Mouse (Mus musculus) kidney, postnatal 0 days (tissue): ENCODE measurements around the gene Kcng4. TPM values are rescaled to one million over a fixed set of nuclear protein-coding genes. Genes with fewer than 3 reads are reported as not detected.

Source experiments
- ATAC-seq: fragments of 200-750 bp; cut with Nextera tagmentation; replicated peaks from 2 replicates; pipeline ENCODE4 v1.8.0; 2017; ENCODE audit warnings: low read depth, moderate number of reproducible peaks, moderate TSS enrichment, moderate library complexity; ENCODE audit not compliant: low FRiP score
- DNase-seq: peaks from one replicate; pipeline ENCODE4 v3.0.0-alpha.2; 2016; ENCODE audit warnings: low spot score
- H3K27ac ChIP-seq: fragments of 300-500 bp; sonication (generic); 2 replicates; pipeline ENCODE4 v1.5.1; 2014; ENCODE audit warnings: mild to moderate bottlenecking
- H3K27me3 ChIP-seq: fragments of 300-500 bp; sonication (generic); 2 replicates; pipeline ENCODE4 v1.6.1; 2014; ENCODE audit warnings: low read length, mixed read lengths; ENCODE audit not compliant: insufficient read depth
- H3K36me3 ChIP-seq: fragments of 300-500 bp; sonication (generic); 2 replicates; pipeline ENCODE4 v1.6.1; 2014; ENCODE audit warnings: low read length, mixed read lengths; ENCODE audit not compliant: insufficient read depth
- H3K4me1 ChIP-seq: fragments of 300-500 bp; sonication (generic); replicated peaks from 2 replicates; pipeline ENCODE4 v1.6.1; 2014; ENCODE audit warnings: antibody characterized with exemption, low read length, mixed read lengths; ENCODE audit not compliant: insufficient read depth
- H3K4me2 ChIP-seq: fragments of 300-500 bp; sonication (generic); 2 replicates; pipeline ENCODE4 v1.6.1; 2014; ENCODE audit warnings: mild to moderate bottlenecking, low read length, moderate library complexity, mixed read lengths
- H3K4me3 ChIP-seq: fragments of 300-500 bp; sonication (generic); replicated peaks from 2 replicates; pipeline ENCODE4 v1.5.1; 2014; ENCODE audit warnings: low read depth, low read length
- H3K9ac ChIP-seq: fragments of 300-500 bp; sonication (generic); 2 replicates; pipeline ENCODE4 v1.6.1; 2014; ENCODE audit warnings: low read depth, low read length
- H3K9me3 ChIP-seq: fragments of 300-500 bp; sonication (generic); replicated peaks from 2 replicates; pipeline ENCODE4 v1.6.1; 2016; ENCODE audit warnings: low read length, inconsistent platforms, mixed read lengths
- CTCF ChIP-seq: IDR thresholded peaks from 2 replicates; pipeline ENCODE4 v1.5.1; 2016; ENCODE audit warnings: antibody characterized with exemption, low read depth, mild to moderate bottlenecking, moderate library complexity
- WGBS: fragments of 180-500 bp; shearing (Covaris S2); extraction: QIAGEN DNeasy Blood & Tissue Kit; methylation state at CpG from one replicate; pipeline ENCODE4 v1.1.7; 2014; 5-methylcytosine and 5-hydroxymethylcytosine counted together
- polyA plus RNA-seq: library from polyadenylated mRNA; unstranded; fragments of >200 nt; fragmentation: Nextera tagmentation; extraction: Ambion mirVana; gene quantifications from 2 replicates; pipeline ENCODE4 v1.2.1, GENCODE M21; 2015

Kcng4 gene
- polyA plus RNA-seq, 1 experiment from 2014 or later: 0.14 TPM

- WGBS: 77% methylated on average over 14 of the region's 14 CpGs
- DNase-seq: no peak
- no peak for TF ChIP-seq CTCF
- Histone ChIP-seq H3K4me1 (no peaks in the 10 kb centered on the region), H3K27ac (no peak overlapping the region), H3K36me3 (no peaks in the 10 kb centered on the region), H3K9ac (no peak overlapping the region), H3K4me2 (no peak overlapping the region), H3K4me3 (no peak overlapping the region), H3K9me3 (no peaks in the 10 kb centered on the region), H3K27me3 (no peaks in the 10 kb centered on the region)
- ATAC-seq: no peak
Observed at GRCm38 (mm10) chr8:119615096-119615495, 20.4 kb downstream of the Kcng4 start.

DNA sequence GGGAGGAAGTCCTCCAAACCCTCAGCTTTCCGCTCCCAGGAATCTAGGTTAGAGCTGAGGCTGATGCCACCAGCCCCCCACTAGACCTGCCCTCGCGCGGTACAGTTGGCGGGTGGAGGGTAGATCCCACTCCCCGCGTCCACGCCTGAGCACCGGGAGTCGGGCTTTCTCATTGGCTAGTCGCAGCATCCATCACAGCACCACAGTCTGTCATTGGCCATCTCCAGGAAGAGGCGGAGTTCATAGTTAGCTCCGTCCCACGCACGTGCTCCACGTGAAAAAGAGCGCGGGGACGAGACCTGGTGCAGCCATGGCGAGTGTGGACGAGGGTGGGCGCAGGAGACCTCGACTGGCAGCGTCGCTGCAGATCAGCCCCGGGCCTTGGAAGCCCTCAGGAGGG is 23.0 kb downstream of the Kcng4 start, which contains the start of gene Adad2:
Adad2 (plus strand) TSS at position 277 of the 400 bp plus-strand sequence.
- WGBS: 89% methylated on average over 26 of the region's 26 CpGs

DNA sequence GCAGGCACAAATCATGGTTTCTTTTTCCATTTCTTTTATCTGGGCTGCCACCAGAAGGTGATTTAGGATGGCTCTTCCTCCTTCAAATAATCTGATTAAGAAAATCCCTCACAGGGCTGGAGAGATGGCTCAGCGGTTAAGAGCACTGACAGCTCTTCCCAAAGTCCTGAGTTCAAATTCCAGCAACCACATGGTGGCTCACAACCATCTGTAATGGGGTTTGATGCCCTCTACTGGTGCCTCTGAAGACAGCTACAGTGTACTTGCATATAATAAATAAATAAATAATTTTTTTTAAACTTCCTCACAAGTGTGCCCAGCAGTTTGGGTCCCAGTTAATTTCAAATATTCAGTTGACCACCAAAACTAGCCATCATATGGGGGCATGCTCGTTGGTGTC is 29.3 kb downstream of the Kcng4 start:
- peak; percentile 58 for TF ChIP-seq CTCF
- Histone ChIP-seq H3K36me3 (peaks cover 11% of the 10 kb centered on the region), H3K4me1 (0 out of 2 replicates have a peak, but pooled peaks cover 5% of the 10 kb centered on the region), H3K27ac (no peak overlapping the region), H3K9me3 (no peaks in the 10 kb centered on the region), H3K4me2 (no peak overlapping the region), H3K4me3 (no peak overlapping the region), H3K27me3 (no peaks in the 10 kb centered on the region), H3K9ac (no peak overlapping the region)
- 78% methylated on average over 2 of the region's 2 CpGs for WGBS
- ATAC-seq (no peak), DNase-seq (peak; percentile 38)

More for the DNA sequence above, 23.0 kb downstream of the Kcng4 start, which contains the start of gene Adad2:
- no peak for TF ChIP-seq CTCF
- H3K9ac ChIP-seq: no peak within 1 kb of the TSS
- H3K4me3 ChIP-seq: no peak within 1 kb of the TSS
- H3K36me3 ChIP-seq: no peaks in the 10 kb centered on the region
- no peaks in the 10 kb centered on the region for H3K27me3 ChIP-seq
- no peak within 1 kb of the TSS for H3K27ac ChIP-seq
- H3K4me2 ChIP-seq: no peak within 1 kb of the TSS
- no peaks in the 10 kb centered on the region for H3K4me1 ChIP-seq
- no peaks in the 10 kb centered on the region for H3K9me3 ChIP-seq
- no peak for ATAC-seq
- no peak for DNase-seq

DNA sequence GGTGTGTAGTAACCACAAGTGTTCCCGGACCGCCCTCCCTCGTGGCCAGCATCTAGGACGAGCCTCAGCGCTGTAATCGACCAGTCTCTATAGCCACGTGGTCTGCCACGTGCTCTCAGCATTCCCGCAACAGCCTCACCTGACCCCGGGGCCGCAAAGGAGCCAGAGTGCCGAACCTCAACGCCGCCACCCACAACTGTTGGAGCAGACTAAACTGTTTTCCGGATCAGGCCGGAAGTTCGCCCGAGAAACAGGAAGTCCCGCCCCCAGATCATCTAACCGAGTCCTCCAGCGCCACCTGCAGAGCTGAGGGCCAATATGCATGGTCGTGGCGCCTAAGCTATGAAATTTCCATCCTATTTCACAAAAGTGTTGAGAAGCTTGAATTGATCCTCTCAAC is 30.5 kb downstream of the Kcng4 start, which contains the start of gene Taf1c:
Taf1c (minus strand) TSS at position 227 of the 400 bp plus-strand sequence.
- WGBS: 0% methylated on average over 23 of the region's 23 CpGs
- no peak within 1 kb of the TSS for H3K27ac ChIP-seq
- peak; percentile 83 for ATAC-seq

GRCm38 (mm10) chr8:119604398-119604803 is 31.1 kb downstream of the Kcng4 start:
- Histone ChIP-seq H3K4me1 (0 out of 2 replicates have a peak, but pooled peaks cover 5% of the 10 kb centered on the region), H3K4me2 (peak overlapping the region; percentile 62), H3K4me3 (peak overlapping the region; percentile 41), H3K9me3 (no peaks in the 10 kb centered on the region), H3K36me3 (peaks cover 24% of the 10 kb centered on the region), H3K27ac (no peak overlapping the region), H3K27me3 (no peaks in the 10 kb centered on the region), H3K9ac (peak overlapping the region; percentile 50)
- WGBS: 44% methylated on average over 12 of the region's 12 CpGs
- DNase-seq: no peak
- no peak for TF ChIP-seq CTCF
- ATAC-seq: no peak

More for the DNA sequence above, 30.5 kb downstream of the Kcng4 start, which contains the start of gene Taf1c:
- H3K9me3 ChIP-seq: no peaks in the 10 kb centered on the region
- peak within 1 kb of the TSS; percentile 41 for H3K4me3 ChIP-seq
- peak; percentile 95 for DNase-seq
- peaks cover 21% of the 10 kb centered on the region for H3K36me3 ChIP-seq
- H3K4me2 ChIP-seq: peak within 1 kb of the TSS; percentile 62
- TF ChIP-seq CTCF: peak; percentile 87
- 0 out of 2 replicates have a peak, but pooled peaks cover 5% of the 10 kb centered on the region for H3K4me1 ChIP-seq
- no peaks in the 10 kb centered on the region for H3K27me3 ChIP-seq
- peak within 1 kb of the TSS; percentile 50 for H3K9ac ChIP-seq

DNA sequence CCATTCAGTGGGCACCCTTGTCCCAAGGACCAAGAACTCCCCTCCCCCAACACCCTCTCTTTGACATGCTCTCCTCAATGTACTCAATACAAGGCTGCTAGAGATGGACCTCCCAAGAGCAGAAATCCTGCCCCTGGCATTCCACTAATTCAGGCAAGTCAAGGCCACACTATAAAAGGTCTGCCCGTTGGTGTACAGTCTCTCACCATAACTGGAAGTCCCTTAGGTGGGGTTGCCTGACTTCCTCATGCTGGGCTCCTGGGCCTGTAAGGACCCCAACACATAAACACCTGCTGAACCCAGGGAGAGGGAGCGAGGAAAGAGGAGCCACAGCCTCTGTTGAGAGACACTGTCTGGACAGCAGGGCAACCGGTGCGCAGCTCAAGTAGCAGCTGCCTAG is 31.7 kb downstream of the Kcng4 start:
- Histone ChIP-seq H3K9ac (no peak overlapping the region), H3K36me3 (peaks cover 30% of the 10 kb centered on the region), H3K27ac (no peak overlapping the region), H3K9me3 (no peaks in the 10 kb centered on the region), H3K4me2 (peak overlapping the region; percentile 62; the same call in 1 of the 2 replicates), H3K4me3 (no peak overlapping the region), H3K4me1 (0 out of 2 replicates have a peak, but pooled peaks cover 5% of the 10 kb centered on the region), H3K27me3 (no peaks in the 10 kb centered on the region)
- TF ChIP-seq CTCF: no peak
- 93% methylated on average over 4 of the region's 4 CpGs for WGBS
- ATAC-seq (no peak), DNase-seq (no peak)
